Mouse (Mus musculus) left cerebral cortex, postnatal 10 days (tissue): Measurements from ENCODE around the gene Dnah2. TPM values are rescaled to one million over a fixed set of nuclear protein-coding genes. Genes with fewer than 3 reads are reported as not detected.

Experiments
- DNase-seq, 2 experiments: peaks; one replicate each; pipeline ENCODE4 v3.0.0; 2021 to 2022; ENCODE audit warnings: low spot score in 2 of 2, mixed read lengths in 1 of 2; ENCODE audit errors: extremely low spot score in 1 of 2
- intact Hi-C: fragments of 180-260 bp; cut with DNase I; formaldehyde crosslinking; loops from one replicate; pipeline ENCODE4 v1.15.1; 2025
- total RNA-seq, 2 experiments: library from RNA; stranded (reverse); gene quantifications; 2 replicates each; pipeline ENCODE4 v1.2.3; 2021

Dnah2 gene
- total RNA-seq, 2 experiments from 2014 or later: 4.2 to 5.7 TPM

DNA sequence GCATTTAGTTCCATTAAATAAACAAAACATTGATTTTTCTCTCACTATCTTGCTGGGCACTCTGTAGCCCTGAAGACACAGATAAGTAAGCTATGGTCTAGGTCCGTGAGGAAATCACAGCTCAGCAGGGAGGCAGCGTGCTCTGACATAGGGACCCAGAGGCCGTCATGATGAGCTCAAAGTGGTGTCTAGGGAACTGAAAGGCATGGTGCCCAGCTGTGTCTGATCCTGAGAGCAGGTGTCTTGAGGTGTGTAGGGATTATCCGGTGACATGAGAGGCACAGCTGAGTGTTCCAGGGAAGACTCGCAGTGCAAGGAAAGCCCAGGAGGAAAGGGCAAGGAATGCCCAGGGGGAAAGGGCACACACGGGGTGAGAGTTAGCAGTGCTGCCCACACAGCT lies 115.7 kb downstream of the Dnah2 start:
- DNase-seq: no peak
- intact Hi-C loops: loop anchor here (2.0 kb wide), 1 partner anchor 32 kb away; no protein-coding TSS in a partner anchor

DNA sequence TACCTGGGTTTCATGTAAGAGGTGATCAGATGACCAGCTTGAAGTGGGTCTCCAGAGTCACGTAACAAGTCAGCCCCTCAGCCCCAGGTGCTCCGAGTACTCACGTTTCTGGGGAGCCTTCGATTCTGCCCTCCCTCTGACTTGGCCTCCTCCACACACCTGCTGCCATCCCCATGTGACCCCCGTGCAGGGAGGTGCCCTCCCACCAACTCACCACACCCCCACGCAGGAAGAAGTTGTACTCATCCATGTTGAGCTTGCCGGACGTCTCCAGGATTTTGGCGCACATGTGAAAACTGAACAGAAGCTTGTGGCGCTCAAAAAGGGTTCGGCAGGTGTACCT lies 116.3 kb downstream of the Dnah2 start:
- intact Hi-C loops: loop anchor here (2.0 kb wide), 1 partner anchor 32 kb away; no protein-coding TSS in a partner anchor
- no peak for DNase-seq

DNA sequence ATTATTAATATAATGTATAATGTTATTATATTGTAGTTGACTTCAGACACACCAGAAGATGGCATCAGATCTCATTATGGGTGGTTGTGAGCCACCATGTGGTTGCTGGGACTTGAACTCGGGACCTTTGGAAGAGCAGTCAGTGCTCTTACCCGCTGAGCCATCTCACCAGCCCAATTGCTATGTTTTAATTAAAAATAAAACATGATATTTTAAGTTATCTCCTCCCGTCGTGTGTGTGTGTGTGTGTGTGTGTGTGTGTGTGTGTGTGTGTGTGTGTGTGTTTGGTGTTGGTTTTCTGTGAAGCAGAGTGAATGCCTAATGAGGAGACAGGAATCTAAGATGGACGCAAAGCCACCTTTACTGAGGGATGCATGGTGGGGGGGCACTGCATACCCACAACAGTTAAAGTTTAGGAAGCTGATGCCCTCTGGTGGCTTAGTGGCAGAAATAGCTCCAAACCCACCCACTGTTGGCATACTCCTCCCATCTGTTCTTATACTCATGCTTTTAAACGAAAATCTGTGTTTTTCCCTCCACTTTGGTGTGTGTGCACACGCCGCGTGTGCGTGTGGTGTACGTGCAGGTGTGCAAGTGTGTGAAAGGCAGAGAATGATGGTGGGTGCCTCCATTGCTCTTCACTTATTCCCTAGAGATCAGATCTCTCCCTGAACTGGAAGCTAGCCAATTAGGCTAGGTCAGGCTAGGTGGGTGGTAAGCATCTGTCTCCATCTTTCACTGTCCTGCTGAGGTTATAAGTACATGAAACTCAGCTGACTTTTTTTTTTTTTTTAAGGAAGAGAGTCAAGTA lies 116.9 kb downstream of the Dnah2 start:
- peak; percentile 76 to 80 for DNase-seq
- intact Hi-C loops: loop anchor here (2.0 kb wide), 1 partner anchor 31 kb away; no protein-coding TSS in a partner anchor

DNA sequence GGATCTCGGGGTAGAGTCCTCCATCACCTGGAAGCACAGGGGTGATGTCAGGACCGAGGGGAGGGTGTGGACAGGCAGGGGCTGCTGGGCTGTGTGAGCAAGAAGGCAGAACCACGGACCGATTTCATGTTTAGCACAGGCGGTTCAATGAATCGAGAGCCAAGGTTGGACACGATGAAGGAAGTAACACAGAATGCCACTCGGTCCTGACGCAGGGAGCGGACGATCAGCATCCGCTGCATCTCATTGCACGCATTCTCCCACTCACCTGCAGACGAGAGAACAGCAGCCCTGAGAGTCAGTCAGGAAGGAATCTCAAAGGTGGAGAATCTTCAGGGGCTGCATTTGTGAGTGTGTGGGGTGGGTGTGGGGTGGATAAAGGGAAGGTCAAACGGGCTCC lies 118.3 kb downstream of the Dnah2 start:
- DNase-seq: no peak
- intact Hi-C loops: no loop called here

DNA sequence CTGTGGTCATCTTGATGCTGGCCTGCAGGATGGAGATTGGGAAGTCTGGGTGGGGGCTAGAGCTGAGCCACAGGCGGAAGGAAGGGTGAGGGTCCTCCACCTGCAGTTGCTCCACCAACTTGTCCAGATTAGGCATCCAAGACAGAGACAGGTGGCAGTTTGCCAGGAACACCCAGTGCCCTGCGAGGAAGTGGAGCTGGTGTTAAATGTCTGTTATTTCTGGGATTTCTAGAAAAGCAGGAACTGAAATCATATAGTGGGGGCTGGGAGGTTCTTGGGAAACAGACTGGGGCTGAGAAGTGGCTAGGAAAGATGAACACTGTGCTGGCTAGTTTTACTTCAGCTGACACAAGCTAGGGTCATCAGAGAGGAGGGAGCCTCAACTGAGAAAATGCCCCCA lies 119.6 kb downstream of the Dnah2 start:
- DNase-seq: peak in 1 of 2 experiments; percentile 61
- intact Hi-C loops: loop anchor here (5.0 kb wide), 1 partner anchor 73 kb away; no protein-coding TSS in a partner anchor

DNA sequence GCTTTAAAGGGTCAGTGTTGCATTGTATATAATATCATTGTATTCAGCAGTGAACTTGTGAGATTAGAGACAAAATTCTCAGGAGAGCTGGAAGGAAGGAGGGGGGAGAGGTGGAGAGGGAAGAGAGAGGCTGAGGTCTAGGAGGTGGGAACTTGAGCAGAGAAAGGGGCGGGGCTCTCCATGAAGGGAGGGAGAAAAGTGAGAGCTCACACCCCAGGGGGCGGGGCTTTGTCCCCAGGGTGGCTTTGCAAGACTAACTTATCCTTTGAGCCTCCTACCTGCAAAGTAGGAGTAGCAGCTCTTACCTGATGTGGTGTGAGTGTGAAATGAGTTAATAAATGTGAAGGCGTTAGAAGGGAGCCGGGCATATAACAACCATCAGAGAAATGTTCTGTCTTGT lies 120.2 kb downstream of the Dnah2 start:
- intact Hi-C loops: loop anchor here (5.0 kb wide), 1 partner anchor 74 kb away; no protein-coding TSS in a partner anchor
- peak in 1 of 2 experiments; percentile 70 for DNase-seq

DNA sequence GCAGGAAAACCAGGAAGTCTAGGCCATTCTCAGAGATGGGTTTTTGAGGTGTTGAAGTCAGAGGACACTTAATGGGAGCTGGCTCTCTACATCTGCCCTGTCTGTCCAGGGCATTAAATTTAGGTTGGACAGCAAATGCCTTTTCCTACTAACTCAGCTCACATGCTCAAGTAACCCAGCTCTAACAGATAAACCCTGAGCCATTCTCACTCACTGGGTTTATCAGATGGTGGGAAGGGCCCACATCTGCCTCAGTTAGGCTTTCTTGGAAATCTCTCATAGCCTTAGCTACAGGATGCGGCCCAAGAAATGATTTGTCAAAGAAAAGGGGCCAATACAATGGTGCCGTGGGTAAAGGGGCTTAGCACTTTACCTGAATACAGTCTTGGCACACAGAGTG lies 122.7 kb downstream of the Dnah2 start:
- no peak for DNase-seq
- intact Hi-C loops: loop anchor here (5.0 kb wide), 1 partner anchor 76 kb away; no protein-coding TSS in a partner anchor

DNA sequence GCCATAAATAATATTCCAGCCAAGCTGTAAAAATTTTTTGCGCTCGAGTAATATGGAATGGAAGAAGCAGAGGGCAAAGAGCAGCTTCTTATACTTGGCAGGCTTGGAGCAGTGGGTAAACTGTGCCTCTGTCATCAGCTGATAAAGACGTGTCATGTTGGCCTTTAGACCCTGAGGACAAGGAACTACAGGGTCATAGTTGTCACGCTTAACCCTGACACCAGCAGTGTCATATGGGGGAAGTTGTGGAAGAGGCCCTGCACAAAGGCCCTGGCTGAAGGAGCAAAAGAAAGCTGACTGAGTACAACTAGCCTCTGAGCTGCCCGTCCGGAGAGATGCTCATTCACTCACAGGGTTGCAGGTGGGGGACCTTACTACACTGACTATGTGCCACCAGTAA lies 125.0 kb downstream of the Dnah2 start:
- no peak for DNase-seq
- intact Hi-C loops: no loop called here

DNA sequence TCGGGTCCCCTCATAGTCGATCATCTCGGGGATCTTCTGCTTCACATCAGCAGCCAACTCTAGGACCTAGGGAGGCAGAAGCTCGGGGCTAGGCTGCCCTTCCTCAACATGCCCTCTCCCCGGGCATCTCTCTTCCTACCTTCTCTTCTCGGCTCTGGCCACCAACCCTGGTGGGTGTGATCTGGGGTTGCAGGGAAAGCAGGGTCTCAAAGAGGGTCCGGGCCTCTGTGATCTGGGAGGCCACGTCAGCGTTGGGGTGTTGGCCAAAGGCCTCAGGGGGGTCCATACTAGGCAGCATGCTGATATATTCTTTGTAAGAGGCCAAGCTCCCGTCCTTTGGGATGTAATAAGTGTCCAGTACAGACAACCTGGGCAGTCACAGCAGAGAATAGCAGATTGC lies 126.1 kb downstream of the Dnah2 start:
- DNase-seq: no peak
- intact Hi-C loops: no loop called here

DNA sequence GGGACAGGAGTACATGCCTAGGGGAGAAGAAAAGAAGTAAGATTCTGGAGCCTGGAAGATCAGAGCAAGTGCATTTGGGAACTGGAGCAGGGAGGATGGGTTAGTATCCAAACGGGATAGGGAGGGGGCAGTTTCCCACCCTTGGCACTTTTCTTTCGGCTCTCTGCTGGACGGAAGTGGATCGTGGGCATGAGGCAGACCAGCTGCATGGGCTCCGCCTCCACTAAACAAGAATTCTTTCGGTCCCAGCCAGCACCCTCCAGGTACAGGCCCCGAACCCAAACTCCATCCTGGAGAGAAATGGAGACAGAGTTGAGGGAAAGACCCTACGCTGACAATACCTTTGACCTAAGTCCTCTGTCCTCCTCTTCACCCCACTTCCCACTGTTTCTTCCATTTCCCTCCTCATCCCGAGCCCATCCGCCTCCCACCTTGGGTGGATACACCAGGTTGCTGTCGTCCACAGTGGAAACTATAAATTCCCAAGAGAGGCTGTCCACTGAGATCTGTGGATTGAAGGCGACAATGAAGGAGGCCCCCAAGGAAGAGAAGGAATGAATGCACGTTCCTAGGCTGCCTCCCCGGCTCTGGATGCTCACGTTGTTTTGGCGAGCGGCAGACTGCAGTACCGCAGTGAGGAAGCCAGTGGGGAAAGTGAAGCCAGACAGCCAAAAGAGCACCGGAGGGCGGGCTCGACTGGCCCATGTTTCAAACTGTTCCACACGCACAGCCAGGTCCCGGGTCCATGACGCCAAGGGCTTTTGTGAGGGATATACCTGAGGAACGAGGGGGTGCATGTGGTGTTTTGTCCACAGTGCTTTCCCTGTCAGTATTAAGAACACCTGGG lies 127.6 kb downstream of the Dnah2 start:
- peak in 1 of 2 experiments; percentile 29 for DNase-seq
- intact Hi-C loops: no loop called here

DNA sequence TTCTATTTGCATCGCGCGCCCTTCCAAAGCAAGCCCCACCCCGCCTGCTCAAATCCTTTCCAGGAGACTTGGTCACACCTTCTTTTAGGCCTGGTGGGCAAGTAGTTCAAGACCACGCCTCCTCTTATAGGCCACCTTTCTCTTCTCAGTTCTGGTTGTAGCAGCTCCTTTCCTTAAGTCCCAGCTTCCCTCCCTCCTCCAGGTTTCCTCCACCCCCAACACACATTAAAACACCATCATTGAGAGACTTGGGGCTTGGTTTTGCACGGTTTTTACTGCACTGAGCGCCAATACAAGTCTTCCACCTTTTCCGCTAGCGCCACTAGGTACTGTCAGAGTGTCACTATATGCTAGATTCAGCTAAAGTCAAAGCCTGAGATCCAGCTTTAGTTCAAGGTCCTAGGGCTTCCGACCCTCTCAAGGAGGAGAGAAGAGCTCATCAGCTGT lies 128.3 kb downstream of the Dnah2 start:
- intact Hi-C loops: no loop called here
- no peak for DNase-seq

DNA sequence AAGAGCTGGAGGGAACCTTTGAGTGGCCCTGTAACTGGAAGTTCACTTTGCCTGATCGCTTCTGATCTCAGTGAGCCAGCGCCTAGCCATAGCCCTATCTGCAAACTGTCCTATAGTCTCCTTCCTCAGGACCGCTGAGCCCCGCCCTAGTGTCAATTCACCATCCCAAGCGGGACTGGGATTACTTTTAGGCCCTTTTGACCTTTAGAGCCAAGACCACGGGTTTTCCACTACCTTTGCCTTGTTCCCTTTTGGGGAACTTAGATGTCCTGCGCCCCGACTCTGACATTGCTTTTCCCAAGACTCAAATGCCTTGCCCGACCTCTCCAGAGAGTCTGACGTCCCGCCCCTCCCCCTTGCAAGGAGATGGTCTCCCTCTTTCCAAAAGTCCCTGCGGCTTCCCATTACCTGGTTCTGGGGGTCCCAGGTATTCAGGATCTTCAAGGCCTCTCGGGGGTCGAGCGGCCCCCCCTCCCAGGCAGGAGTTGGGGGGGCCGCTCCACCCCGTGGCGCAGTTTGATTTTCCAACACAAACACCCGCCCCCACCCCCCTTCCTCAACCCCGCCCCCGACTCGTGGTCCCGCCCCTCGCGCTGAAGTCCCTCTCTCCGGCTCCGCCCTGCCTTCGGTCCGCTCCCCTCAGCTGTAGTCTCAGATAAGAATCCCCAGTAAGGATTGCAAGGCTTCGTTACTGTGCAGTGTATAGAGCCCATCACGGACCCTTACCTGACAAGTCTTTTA lies 128.9 kb downstream of the Dnah2 start:
- DNase-seq: peak in 1 of 2 experiments; percentile 69
- intact Hi-C loops: loop anchor here (10.0 kb wide), 1 partner anchor 325 kb away; the partner anchor contains the start of gene Per1

DNA sequence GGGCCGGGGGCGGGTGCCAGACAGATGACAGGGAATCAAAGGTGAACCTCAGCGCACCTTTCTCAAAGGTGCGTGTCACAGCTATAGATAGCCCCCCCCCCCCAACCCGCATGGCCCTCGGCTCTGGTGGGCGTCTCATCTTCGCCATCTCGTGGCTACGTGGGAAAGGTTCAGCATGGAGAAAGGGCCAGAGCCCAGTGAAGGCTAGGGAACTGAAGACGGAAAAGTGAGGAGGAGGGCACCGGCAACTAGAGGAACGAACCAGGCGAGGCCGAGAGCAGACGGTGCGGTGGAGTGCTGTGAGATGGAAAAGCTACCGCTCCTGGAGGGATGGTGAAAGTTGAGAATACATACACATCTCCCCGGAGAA lies 129.5 kb downstream of the Dnah2 start:
- DNase-seq: peak in 1 of 2 experiments; percentile 69
- intact Hi-C loops: loop anchor here (10.0 kb wide), 1 partner anchor 325 kb away; the partner anchor contains the start of gene Per1

DNA sequence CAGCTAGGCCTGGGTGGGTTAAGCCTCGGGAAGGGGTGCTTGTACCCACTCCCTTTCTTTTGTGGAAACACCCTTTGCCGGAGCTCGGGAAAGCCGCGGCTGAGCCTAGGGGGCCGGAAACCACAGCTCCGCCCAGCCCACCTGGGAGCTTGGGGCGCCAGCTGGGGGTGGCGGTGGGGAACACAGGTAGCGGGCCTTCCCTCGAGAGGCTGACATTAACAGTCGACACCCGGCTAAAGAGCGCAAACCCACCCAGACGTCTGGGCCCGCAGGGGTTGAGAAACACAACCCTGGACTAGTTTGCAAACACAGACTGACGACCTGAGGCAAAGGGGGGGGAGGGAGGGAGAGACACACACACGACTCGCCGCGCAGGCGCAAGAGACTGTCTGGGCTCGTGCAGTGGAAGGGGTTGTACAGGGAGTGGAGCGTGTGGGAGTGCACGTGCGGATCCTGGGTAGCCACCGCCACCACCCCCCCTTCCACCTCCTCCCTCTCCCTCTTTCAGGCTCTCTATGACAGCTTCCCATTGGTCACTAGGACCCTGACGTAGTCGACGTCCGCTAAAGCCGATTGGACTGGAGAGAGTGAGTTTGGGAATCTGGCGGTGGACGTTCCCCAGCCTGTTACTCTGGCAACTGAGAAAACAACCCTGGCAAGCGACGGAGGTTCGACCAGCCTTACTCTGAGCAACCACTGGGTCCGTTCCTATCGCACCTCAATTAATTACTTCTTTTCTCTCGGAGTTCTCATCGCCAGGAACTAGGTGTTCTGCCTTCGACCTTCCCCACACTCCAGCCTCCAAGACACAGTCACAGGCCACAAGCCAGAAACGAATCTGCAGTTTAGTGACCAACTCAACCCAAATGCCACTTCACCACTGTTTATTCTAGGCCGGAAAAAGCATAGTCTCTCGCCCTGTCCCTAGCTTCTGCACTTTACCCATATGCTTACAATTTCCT lies 130.1 kb downstream of the Dnah2 start:
- peak; percentile 95 to 97 for DNase-seq
- intact Hi-C loops: loop anchor here (10.0 kb wide), 1 partner anchor 324 kb away; the partner anchor contains the start of gene Per1

DNA sequence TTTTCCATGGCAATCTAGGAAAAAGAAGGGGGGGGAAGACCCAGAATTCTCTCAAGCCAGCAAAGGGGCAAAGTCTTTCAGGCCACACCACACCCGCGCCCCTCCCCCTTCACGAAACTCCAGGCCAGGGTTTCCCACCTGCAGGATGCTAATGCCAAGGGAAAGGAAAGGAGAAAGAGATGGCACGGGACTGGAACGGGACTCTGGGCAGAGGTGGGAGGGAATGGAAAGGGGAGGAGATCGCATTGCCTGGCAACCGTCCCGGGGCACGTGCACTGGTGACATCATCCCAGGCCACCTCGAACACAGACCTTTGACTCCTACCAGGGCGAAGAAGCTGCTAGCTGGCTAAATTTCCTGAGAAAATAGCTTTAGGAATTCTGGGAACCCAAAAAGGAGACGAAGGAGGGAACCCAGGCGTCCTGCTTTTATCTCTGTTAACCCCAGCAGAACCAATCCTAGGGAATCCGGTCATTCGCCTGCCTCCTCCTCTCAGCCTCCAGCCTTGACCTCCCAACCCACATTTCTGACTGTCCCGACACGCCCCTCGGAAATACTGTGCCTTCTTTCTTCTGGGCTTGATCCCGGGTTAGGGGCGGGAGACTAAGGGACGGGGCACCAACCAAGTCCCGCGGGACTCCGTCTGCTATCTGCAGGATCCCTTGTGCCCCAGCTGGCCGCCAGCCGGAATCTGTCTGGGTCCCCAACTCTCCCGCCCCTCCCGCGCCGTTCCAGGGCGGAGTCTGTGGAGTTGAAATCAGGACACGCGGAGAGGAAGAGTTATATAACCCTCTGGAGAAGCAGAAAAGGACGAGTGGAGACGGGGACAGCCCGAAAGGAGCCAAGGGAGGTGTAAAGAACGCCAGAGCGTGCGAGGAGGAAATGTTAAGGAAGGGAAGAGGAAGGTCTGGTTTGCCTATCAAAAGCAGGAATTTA lies 131.2 kb downstream of the Dnah2 start:
- DNase-seq: peak; percentile 93 to 98
- intact Hi-C loops: loop anchor here (10.0 kb wide), 1 partner anchor 323 kb away; the partner anchor contains the start of gene Per1

DNA sequence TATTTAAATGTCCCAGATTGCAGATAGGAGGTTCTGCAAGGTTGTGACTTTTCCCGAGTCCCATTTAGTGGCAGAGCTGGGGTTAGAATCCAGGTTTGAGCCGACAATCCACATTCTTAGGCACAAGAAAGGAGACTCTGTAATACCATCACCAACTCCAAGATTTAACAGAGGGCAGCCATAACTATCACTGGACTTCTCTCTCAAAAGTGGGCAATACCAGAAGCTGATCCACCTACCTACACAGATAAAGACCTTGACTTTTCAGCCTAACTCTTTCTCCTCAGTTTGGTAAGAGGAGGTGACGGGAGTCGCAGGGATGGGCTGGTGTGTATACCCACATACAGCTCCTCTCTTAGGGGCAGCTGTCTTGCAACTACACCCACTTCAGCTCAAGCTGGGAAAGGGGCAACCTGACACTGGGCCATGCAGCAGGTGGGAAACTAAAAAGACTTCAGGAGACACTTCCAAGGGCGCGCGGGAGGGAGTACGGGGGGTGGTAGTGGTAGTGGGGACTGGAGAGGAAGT lies 131.9 kb downstream of the Dnah2 start:
- DNase-seq: no peak
- intact Hi-C loops: loop anchor here (10.0 kb wide), 1 partner anchor 322 kb away; the partner anchor contains the start of gene Per1
